Mouse (Mus musculus) heart, adult 2 months (tissue): ENCODE results near the gene Zfp386. TPM values are rescaled to one million over a fixed set of nuclear protein-coding genes. Genes with fewer than 3 reads are reported as not detected.
A peak's percentile ranks its signal among the peaks of the same experiment; 100 is the strongest.

Experiments used
- DNase-seq, 2 experiments: peaks; one replicate each; pipeline ENCODE4 v3.0.0; 2021
- H3K27ac ChIP-seq: fragments of 200-600 bp; 2 replicates; pipeline ENCODE4 v1.8.1; 2022
- H3K27me3 ChIP-seq: fragments of 200-500 bp; 2 replicates; pipeline ENCODE4 v1.6.1; 2012; ENCODE audit warnings: mild to moderate bottlenecking, low read length, inconsistent platforms, mixed read lengths; ENCODE audit not compliant: control insufficient read depth, insufficient read depth
- H3K36me3 ChIP-seq: fragments of 200-500 bp; 2 replicates; pipeline ENCODE4 v1.6.1; 2012; ENCODE audit warnings: low read length, inconsistent platforms; ENCODE audit not compliant: control insufficient read depth, insufficient read depth
- H3K4me1 ChIP-seq: fragments of 200-500 bp; 2 replicates; pipeline ENCODE4 v1.6.1; 2011; ENCODE audit warnings: low read length; ENCODE audit not compliant: control insufficient read depth, insufficient read depth
- H3K4me3 ChIP-seq: fragments of 200-600 bp; 2 replicates; pipeline ENCODE4 v1.8.1; 2022
- H3K79me2 ChIP-seq: fragments of 200-500 bp; replicated peaks from 2 replicates; pipeline ENCODE4 v1.6.1; 2012; ENCODE audit warnings: mild to moderate bottlenecking, inconsistent platforms, low read length, moderate library complexity, mixed read lengths; ENCODE audit not compliant: control insufficient read depth, insufficient read depth
- H3K9ac ChIP-seq: fragments of 200-500 bp; 2 replicates; pipeline ENCODE4 v1.6.1; 2012; ENCODE audit warnings: low read depth, mild to moderate bottlenecking, control low read depth, inconsistent platforms, low read length, mixed read lengths
- CTCF ChIP-seq: fragments of 200-600 bp; IDR thresholded peaks from 2 replicates; pipeline ENCODE4 v1.8.1; 2022; ENCODE audit warnings: antibody characterized with exemption, mild to moderate bottlenecking, moderate library complexity
- EP300 ChIP-seq: fragments of 200-500 bp; IDR thresholded peaks from 2 replicates; pipeline ENCODE4 v1.6.1; 2011; ENCODE audit warnings: low read depth, low read length, control low read depth; ENCODE audit not compliant: insufficient read depth
- POLR2A ChIP-seq: fragments of 200-500 bp; IDR thresholded peaks from 2 replicates; pipeline ENCODE4 v1.6.1; 2011; ENCODE audit warnings: mild to moderate bottlenecking, low read depth, low read length, control low read depth; ENCODE audit not compliant: insufficient read depth
- WGBS: fragments of 180-500 bp; shearing (Covaris S2); methylation state at CpG from one replicate; pipeline ENCODE4 v1.1.7; 2018; 5-methylcytosine and 5-hydroxymethylcytosine counted together
- intact Hi-C: fragments of 180-260 bp; cut with DNase I; formaldehyde crosslinking; loops from one replicate; pipeline ENCODE4 v1.15.1; 2025
- polyA plus RNA-seq: library from polyadenylated mRNA; depleted of rRNA; stranded (reverse); fragments of >200 nt; gene quantifications from 2 replicates; pipeline ENCODE4 v1.2.3, GENCODE M21; 2012
- total RNA-seq, 2 experiments: library from RNA; stranded (reverse); gene quantifications; 2 replicates each; pipeline ENCODE4 v1.2.3; 2021

Zfp386 gene
- total and polyA plus RNA-seq, 3 experiments: 10.7 to 25.5 (median 24.3) TPM

DNA sequence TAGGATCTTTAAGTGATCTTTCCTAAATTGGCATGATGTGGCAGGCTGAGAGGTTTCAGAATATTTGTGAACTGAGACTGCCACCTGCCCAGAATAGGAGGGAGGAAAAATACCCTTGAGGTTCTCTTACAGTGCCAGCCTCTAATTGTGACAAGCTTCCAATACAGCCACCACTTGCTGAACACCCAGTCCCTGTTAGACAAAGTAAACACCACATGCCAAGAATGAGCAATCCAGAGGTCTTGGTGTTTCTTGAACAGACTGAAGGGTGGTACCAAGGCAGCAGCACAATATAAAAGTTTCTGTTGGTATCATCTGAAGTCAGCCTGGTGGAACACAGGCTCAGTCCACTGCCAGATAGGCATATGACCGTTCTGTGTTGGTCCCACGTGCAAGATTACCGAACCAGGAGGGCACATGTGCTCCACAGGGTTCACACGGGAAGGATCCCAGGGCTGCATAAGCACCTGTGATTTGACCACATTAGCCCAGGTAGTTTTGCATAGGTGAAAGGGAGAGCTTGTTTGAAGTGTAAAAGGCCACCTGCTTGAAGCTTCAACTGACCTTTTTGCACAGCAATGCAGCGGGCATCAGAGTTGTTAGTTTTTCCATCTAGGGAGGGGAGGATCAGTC, 14.2 kb downstream of the Zfp386 start:
- H3K4me1 ChIP-seq: no peaks in the 10 kb centered on the region
- intact Hi-C loops: no loop called here
- no peak overlapping the region for H3K4me3 ChIP-seq
- no peak overlapping the region for H3K27ac ChIP-seq
- H3K9ac ChIP-seq: no peak overlapping the region
- WGBS: 95% methylated on average over 5 of the region's 5 CpGs
- TF ChIP-seq CTCF (no peak), POLR2A (no peak), EP300 (no peak)
- no peaks in the 10 kb centered on the region for H3K27me3 ChIP-seq
- DNase-seq: no peak
- peaks cover 17% of the 10 kb centered on the region for H3K36me3 ChIP-seq
- no peaks in the 10 kb centered on the region for H3K79me2 ChIP-seq

DNA sequence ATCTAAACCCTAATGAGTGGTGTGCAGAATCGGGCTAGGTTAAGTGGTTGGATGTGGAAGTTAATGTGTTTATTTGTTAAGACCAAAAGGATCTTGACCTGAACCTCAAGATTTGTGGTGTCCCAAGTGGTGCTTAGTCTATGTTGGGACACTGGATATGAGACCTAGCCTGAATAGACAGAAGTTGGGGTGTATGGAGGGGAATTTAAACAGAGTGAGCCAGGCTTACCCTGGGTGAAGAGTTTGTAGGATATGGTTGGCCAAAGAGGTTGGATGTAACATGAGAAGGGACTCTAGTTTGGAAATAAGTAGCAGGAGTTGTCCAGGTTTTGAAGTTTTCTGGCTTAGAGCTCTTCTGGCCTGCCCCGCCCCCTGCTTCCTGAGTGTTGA, 14.7 kb downstream of the Zfp386 start:
- no peaks in the 10 kb centered on the region for H3K79me2 ChIP-seq
- H3K4me3 ChIP-seq: no peak overlapping the region
- no peak overlapping the region for H3K9ac ChIP-seq
- H3K27me3 ChIP-seq: no peaks in the 10 kb centered on the region
- H3K4me1 ChIP-seq: no peaks in the 10 kb centered on the region
- no peak for DNase-seq
- intact Hi-C loops: no loop called here
- 87% methylated on average over 2 of the region's 2 CpGs for WGBS
- peaks cover 13% of the 10 kb centered on the region for H3K36me3 ChIP-seq
- no peak overlapping the region for H3K27ac ChIP-seq
- TF ChIP-seq POLR2A: no peak
- TF ChIP-seq CTCF: no peak
- no peak for TF ChIP-seq EP300

DNA sequence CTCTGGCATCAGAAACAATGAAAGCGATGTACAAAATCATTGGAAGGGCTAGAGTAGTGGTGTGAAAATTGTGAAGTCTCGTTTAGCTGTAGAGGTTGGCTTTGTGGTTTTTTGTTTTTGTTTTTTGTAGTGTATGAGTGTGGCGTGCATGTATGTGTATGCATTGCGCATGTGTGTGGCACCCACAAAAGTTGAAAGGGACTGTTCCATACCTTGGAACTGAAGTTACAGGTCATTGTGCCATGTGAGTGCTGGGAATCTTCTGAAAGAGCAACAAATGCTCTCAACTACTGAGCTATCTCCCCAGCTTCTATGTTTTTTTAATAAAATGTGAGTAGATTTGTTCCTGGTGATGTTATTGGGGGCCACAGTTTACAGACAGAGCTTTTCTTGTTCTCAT, 15.5 kb downstream of the Zfp386 start:
- H3K27ac ChIP-seq: no peak overlapping the region
- no peak overlapping the region for H3K4me3 ChIP-seq
- no peaks in the 10 kb centered on the region for H3K27me3 ChIP-seq
- intact Hi-C loops: no loop called here
- DNase-seq: no peak
- no peaks in the 10 kb centered on the region for H3K79me2 ChIP-seq
- H3K4me1 ChIP-seq: no peaks in the 10 kb centered on the region
- WGBS: 94% methylated on average over 4 of the region's 4 CpGs
- no peak overlapping the region for H3K9ac ChIP-seq
- no peak for TF ChIP-seq POLR2A
- no peak for TF ChIP-seq CTCF
- no peak for TF ChIP-seq EP300
- peaks cover 13% of the 10 kb centered on the region for H3K36me3 ChIP-seq

DNA sequence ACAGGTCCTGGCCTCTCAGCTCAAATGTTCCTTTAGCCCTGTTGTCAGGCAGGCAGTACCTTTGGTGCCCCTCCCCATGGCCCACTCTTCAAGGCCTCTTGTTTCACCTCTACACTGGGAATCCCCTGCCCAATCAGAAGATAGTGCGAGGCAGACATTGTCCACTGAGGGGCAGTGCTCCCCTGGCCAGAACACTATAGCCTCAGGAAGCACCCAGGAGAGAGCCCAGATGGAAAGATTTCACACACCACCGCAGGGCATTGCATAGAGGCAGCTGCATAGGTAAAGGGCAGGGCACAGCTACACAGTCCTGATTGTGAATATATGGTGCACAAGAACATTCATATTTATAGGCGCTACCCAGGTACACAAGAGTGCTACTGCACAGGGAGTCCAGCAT, 23.5 kb downstream of the Zfp386 start:
- H3K4me1 ChIP-seq: no peaks in the 10 kb centered on the region
- H3K79me2 ChIP-seq: no peaks in the 10 kb centered on the region
- no peak overlapping the region for H3K4me3 ChIP-seq
- H3K9ac ChIP-seq: no peak overlapping the region
- no peak overlapping the region for H3K27ac ChIP-seq
- no peaks in the 10 kb centered on the region for H3K27me3 ChIP-seq
- peak; percentile 17 to 47 for DNase-seq
- H3K36me3 ChIP-seq: no peaks in the 10 kb centered on the region
- WGBS: 16% methylated on average over 3 of the region's 3 CpGs
- TF ChIP-seq CTCF (peak; percentile 70), EP300 (no peak), POLR2A (no peak)
- intact Hi-C loops: loop anchor here (2.0 to 5.0 kb wide), 2 partner anchors 132 to 546 kb away; no protein-coding TSS in a partner anchor

DNA sequence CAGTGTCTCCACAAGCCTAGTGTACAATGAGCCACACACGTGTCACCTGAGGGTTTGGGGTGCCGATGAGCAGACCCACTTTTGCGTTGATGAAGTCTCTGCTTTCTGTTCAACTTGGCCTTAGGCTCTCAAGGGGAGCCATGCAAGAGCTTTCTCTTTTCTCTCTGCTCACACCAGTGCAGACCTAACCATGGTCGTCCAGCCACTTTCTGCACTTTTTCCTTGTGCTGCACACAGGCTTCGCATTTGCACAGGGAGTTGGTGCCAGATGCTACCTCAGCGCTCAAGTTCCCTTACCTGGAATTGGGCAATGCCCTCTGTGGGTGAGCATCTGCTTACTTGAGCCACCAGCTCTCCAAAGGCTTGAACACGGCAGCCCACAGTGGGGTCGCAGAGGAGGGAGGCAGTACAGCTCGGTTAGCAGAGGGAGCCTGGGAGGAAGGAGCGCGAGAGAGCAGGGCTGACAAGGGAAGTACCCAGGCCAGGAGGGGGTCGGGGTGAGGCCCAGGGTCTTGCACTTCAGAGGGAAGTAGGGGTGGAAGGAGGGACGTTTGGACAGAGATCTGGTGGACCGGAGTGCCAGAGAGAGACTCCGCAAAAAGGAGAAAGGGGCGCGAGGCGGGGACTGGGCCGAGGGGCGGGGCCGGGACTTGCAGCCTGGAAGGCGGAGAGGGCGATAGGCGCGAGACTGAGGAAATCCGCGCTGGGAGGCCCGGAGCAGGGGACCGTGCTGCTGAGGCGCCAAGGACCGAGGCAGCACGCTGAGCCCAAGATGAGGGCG, 29.7 kb downstream of the Zfp386 start, which contains the start of gene Vipr2:
Vipr2 (plus strand) TSS at position 653 of the 781 bp plus-strand sequence.
- WGBS: 7% methylated on average over 32 of the region's 33 CpGs
- H3K9ac ChIP-seq: peak within 1 kb of the TSS; percentile 69
- H3K27ac ChIP-seq: no peak within 1 kb of the TSS
- H3K36me3 ChIP-seq: no peaks in the 10 kb centered on the region
- DNase-seq: peak; percentile 60 to 76
- TF ChIP-seq EP300: no peak
- no peak for TF ChIP-seq POLR2A
- no peak for TF ChIP-seq CTCF
- intact Hi-C loops: no loop called here
- H3K79me2 ChIP-seq: no peaks in the 10 kb centered on the region
- peaks cover 1% of the 10 kb centered on the region; the same call in 1 of the 2 replicates for H3K4me1 ChIP-seq
- peak within 1 kb of the TSS; percentile 60 for H3K4me3 ChIP-seq
- peaks cover 5% of the 10 kb centered on the region; the same call in 1 of the 2 replicates for H3K27me3 ChIP-seq

DNA sequence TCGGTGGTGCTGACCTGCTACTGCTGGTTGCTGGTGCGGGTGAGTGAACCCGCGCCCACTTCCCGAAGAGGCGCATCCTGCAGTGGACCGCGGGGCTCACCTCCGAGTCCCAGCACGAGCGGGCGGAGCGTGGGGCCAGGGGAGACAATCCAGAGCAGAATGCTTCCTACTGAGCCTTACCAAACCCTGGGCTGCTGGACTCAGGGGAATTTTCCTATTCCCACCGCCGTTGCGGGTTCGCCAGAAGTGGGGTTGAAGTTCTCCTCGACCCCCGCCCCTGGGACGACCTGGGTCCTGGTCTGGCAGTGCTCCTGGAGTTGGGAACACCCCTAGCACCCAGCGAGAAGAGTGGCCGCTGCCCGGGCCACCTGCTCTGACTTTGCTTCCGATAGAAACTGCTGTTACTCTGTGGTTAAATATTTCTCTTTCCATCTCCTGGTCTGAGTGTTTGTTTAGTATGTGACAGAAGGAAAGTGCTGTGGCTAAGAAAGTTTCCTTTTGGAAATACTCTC, 30.4 kb downstream of the Zfp386 start:
- Histone ChIP-seq H3K79me2 (no peaks in the 10 kb centered on the region), H3K4me1 (peaks cover 1% of the 10 kb centered on the region; the same call in 1 of the 2 replicates), H3K9ac (peak overlapping the region; percentile 69), H3K36me3 (no peaks in the 10 kb centered on the region), H3K27me3 (peaks cover 5% of the 10 kb centered on the region; the same call in 1 of the 2 replicates), H3K4me3 (peak overlapping the region; percentile 60), H3K27ac (no peak overlapping the region)
- TF ChIP-seq CTCF: no peak
- TF ChIP-seq EP300: no peak
- TF ChIP-seq POLR2A: no peak
- no peak for DNase-seq
- 1% methylated on average over 24 of the region's 24 CpGs for WGBS
- intact Hi-C loops: no loop called here
